Comparison of ENCODE assay signal across 9 mouse cellular contexts in genomic region chr7:140049115-140049689, GRCm38 (mm10). TPM values are rescaled to one million over a fixed set of nuclear protein-coding genes. Genes with fewer than 3 reads are reported as not detected.
DNase-seq lines count a peak whose midpoint lies in the region; ATAC-seq and TF ChIP-seq lines count a peak whose summit lies in the region.
"Had no signal": no experiment of that assay in that cellular context is flagged by ENCODE, and none has a peak within 500 bp of the region (broad histone marks: within the 10 kb centered on the region; RNA-seq: fewer than 3 reads in every experiment).

No protein-coding gene starts in this region.

- no peak overlapping the region for H3K9ac ChIP-seq in forebrain, embryonic 15.5 days (replicated peaks)
- no peak overlapping the region for H3K9ac ChIP-seq in intestine, postnatal 0 days (ENCODE audit: low read depth, low read length)
- 0 out of 2 replicates have a peak overlapping the region, but pooled peaks have one; percentile 12 for H3K9ac ChIP-seq in stomach, embryonic 16.5 days (ENCODE audit: low read length)

- no peaks in the 10 kb centered on the region for H3K9me3 ChIP-seq in forebrain, embryonic 15.5 days
- no peaks in the 10 kb centered on the region for H3K9me3 ChIP-seq in intestine, postnatal 0 days (ENCODE audit: control insufficient read depth)
- H3K9me3 ChIP-seq in stomach, embryonic 16.5 days (replicated peaks; ENCODE audit: control insufficient read depth, low read length): no peaks in the 10 kb centered on the region

- peak; percentile 27 for DNase-seq in gastrocnemius, adult 2 months
- DNase-seq in gastrocnemius, adult 18-20 months (ENCODE audit: low spot score): no peak
- DNase-seq in R1 (ENCODE audit: low read depth, low spot score): peak; percentile 84
- no peak for DNase-seq in spleen, postnatal 14 days (ENCODE audit: low spot score in 2 of 2)

- no peak overlapping the region for H3K27ac ChIP-seq in gastrocnemius, adult 2 months
- no peak overlapping the region for H3K27ac ChIP-seq in forebrain, embryonic 15.5 days (replicated peaks)
- H3K27ac ChIP-seq in intestine, postnatal 0 days (ENCODE audit: low read depth, low read length): no peak overlapping the region
- H3K27ac ChIP-seq in macrophage: no peak overlapping the region
- H3K27ac ChIP-seq in stomach, embryonic 16.5 days (ENCODE audit: low read length): no peak overlapping the region

- no peak for TF ChIP-seq CTCF in gastrocnemius, adult 2 months (IDR thresholded peaks at IDR 0.05)
- no peak for TF ChIP-seq CTCF in intestine, postnatal 0 days (IDR thresholded peaks at IDR 0.05; ENCODE audit: low read depth)

- H3K27me3 ChIP-seq in forebrain, embryonic 15.5 days: peaks cover 89% of the 10 kb centered on the region
- peaks cover 86% of the 10 kb centered on the region for H3K27me3 ChIP-seq in intestine, postnatal 0 days (replicated peaks; ENCODE audit: control insufficient read depth, insufficient read depth, low read length)
- H3K27me3 ChIP-seq in stomach, embryonic 16.5 days (ENCODE audit: control insufficient read depth, insufficient read depth, low read length): peaks cover 79% of the 10 kb centered on the region

- H3K4me2 ChIP-seq in forebrain, embryonic 15.5 days (replicated peaks): peak overlapping the region; percentile 69
- H3K4me2 ChIP-seq in intestine, postnatal 0 days (replicated peaks; ENCODE audit: low read depth): peak overlapping the region; percentile 85
- peak overlapping the region; percentile 71 for H3K4me2 ChIP-seq in stomach, embryonic 16.5 days (ENCODE audit: low read depth, low read length)

- peaks cover 25% of the 10 kb centered on the region for H3K4me1 ChIP-seq in forebrain, embryonic 15.5 days
- peaks cover 4% of the 10 kb centered on the region; the same call in 1 of the 2 replicates for H3K4me1 ChIP-seq in intestine, postnatal 0 days (replicated peaks; ENCODE audit: control insufficient read depth, insufficient read depth, low read length)
- peaks cover 18% of the 10 kb centered on the region for H3K4me1 ChIP-seq in stomach, embryonic 16.5 days (ENCODE audit: control insufficient read depth, insufficient read depth, low read length)

- no peaks in the 10 kb centered on the region for H3K79me2 ChIP-seq in macrophage (ENCODE audit: inconsistent target)

- peak; percentile 78 for ATAC-seq in forebrain, embryonic 15.5 days (replicated peaks)
- 0 out of 2 replicates have a peak, but pooled peaks have one; percentile 16 for ATAC-seq in intestine, postnatal 0 days
- ATAC-seq in stomach, embryonic 16.5 days (ENCODE audit: insufficient read depth, low FRiP score): peak; percentile 60; the same call in 1 of the 2 replicates

- H3K4me3 ChIP-seq in gastrocnemius, adult 2 months: peak overlapping the region; percentile 70
- peak overlapping the region; percentile 42 for H3K4me3 ChIP-seq in forebrain, embryonic 15.5 days
- peak overlapping the region; percentile 52 for H3K4me3 ChIP-seq in intestine, postnatal 0 days (ENCODE audit: low read depth, low read length)
- peak overlapping the region; percentile 31 for H3K4me3 ChIP-seq in macrophage (ENCODE audit: inconsistent target)
- H3K4me3 ChIP-seq in stomach, embryonic 16.5 days (replicated peaks; ENCODE audit: low read length): peak overlapping the region; percentile 45

- H3K36me3 ChIP-seq in forebrain, embryonic 15.5 days: no peaks in the 10 kb centered on the region
- H3K36me3 ChIP-seq in intestine, postnatal 0 days (ENCODE audit: control insufficient read depth, insufficient read depth): no peaks in the 10 kb centered on the region
- H3K36me3 ChIP-seq in macrophage (ENCODE audit: inconsistent target): no peaks in the 10 kb centered on the region
- H3K36me3 ChIP-seq in stomach, embryonic 16.5 days (ENCODE audit: control insufficient read depth, insufficient read depth, low read length): no peaks in the 10 kb centered on the region

- WGBS in forebrain, embryonic 15.5 days: under 1% methylated on average over 34 of the region's 34 CpGs
- under 1% methylated on average over 34 of the region's 34 CpGs for WGBS in intestine, postnatal 0 days
- WGBS in macrophage (ENCODE audit: missing documents): 3% methylated on average over 34 of the region's 34 CpGs
- WGBS in stomach, embryonic 16.5 days: under 1% methylated on average over 34 of the region's 34 CpGs

- intact Hi-C loops in gastrocnemius, adult 2 months (cut with DNase I): no loop called here

RNA-seq across cellular contexts. Expression of gene Msx3, which starts 0.3 kb away (rescaled TPM):
- total RNA-seq in gastrocnemius, adult 2 months (2021): not detected
- total RNA-seq in gastrocnemius, adult 18-20 months (2021): not detected
- 0.73 TPM in 2 replicates for polyA plus RNA-seq in forebrain, embryonic 15.5 days (2015; fragmentation: Nextera tagmentation; extraction: Ambion mirVana)
- polyA plus RNA-seq in intestine, postnatal 0 days (2015; fragmentation: Nextera tagmentation; extraction: Ambion mirVana): not detected in 2 replicates
- not detected for total RNA-seq in macrophage (2018; cell fraction: chromatin; rRNA removed)
- not detected for total RNA-seq in macrophage (2018; cell fraction: cytosol; rRNA removed)
- total RNA-seq in macrophage (2018; cell fraction: nucleus; rRNA removed): not detected
- polyA plus RNA-seq in macrophage (2018): not detected in 3 replicates
- polyA plus RNA-seq in stomach, embryonic 16.5 days (2015; fragmentation: Nextera tagmentation; extraction: Ambion mirVana): 0.05 TPM in 1 of 2 replicates, not detected in the other
- polyA plus RNA-seq: large intestine, adult 2 months had no signal

RNA-seq across cellular contexts. Expression of gene Tubgcp2, which starts 12.7 kb away (rescaled TPM):
- 10 to 100 TPM; 19.7 to 23.5 TPM for total RNA-seq in gastrocnemius, adult 2 months (2021)
- 10 to 100 TPM; 23.2 to 23.6 TPM for total RNA-seq in gastrocnemius, adult 18-20 months (2021)
- 69.0 and 69.2 TPM in 2 replicates for polyA plus RNA-seq in forebrain, embryonic 15.5 days (2015; fragmentation: Nextera tagmentation; extraction: Ambion mirVana)
- 12.3 and 13.0 TPM in 2 replicates for polyA plus RNA-seq in intestine, postnatal 0 days (2015; fragmentation: Nextera tagmentation; extraction: Ambion mirVana)
- total RNA-seq in macrophage (2018; cell fraction: chromatin; rRNA removed): 10 to 100 TPM; 11.1 to 38.0 (median 25.2) TPM
- 10 to 100 TPM; 12.3 to 18.7 (median 14.6) TPM for total RNA-seq in macrophage (2018; cell fraction: cytosol; rRNA removed)
- 10 to 100 TPM in 24 of 26 experiments, 1 to 10 TPM in 2; 9.0 to 45.0 (median 18.9) TPM for total RNA-seq in macrophage (2018; cell fraction: nucleus; rRNA removed)
- 12.5 to 29.2 TPM (median 21.1 TPM) in 3 replicates for polyA plus RNA-seq in macrophage (2018)
- polyA plus RNA-seq in stomach, embryonic 16.5 days (2015; fragmentation: Nextera tagmentation; extraction: Ambion mirVana): 40.5 and 42.3 TPM in 2 replicates

RNA-seq across cellular contexts. Expression of gene Zfp511, which starts 13.0 kb away (rescaled TPM):
- 1 to 10 TPM; 8.4 to 8.6 TPM for total RNA-seq in gastrocnemius, adult 2 months (2021)
- 1 to 10 TPM; 8.3 to 8.6 TPM for total RNA-seq in gastrocnemius, adult 18-20 months (2021)
- polyA plus RNA-seq in forebrain, embryonic 15.5 days (2015; fragmentation: Nextera tagmentation; extraction: Ambion mirVana): 55.8 and 56.6 TPM in 2 replicates
- polyA plus RNA-seq in intestine, postnatal 0 days (2015; fragmentation: Nextera tagmentation; extraction: Ambion mirVana): 16.0 and 17.6 TPM in 2 replicates
- total RNA-seq in macrophage (2018; cell fraction: chromatin; rRNA removed): 10 to 100 TPM; 12.0 to 45.5 (median 27.2) TPM
- 10 to 100 TPM in 25 of 26 experiments, 1 to 10 TPM in 1; 9.9 to 19.4 (median 14.2) TPM for total RNA-seq in macrophage (2018; cell fraction: cytosol; rRNA removed)
- 10 to 100 TPM in 25 of 26 experiments, 1 to 10 TPM in 1; 7.9 to 49.5 (median 21.9) TPM for total RNA-seq in macrophage (2018; cell fraction: nucleus; rRNA removed)
- polyA plus RNA-seq in macrophage (2018): 11.9 to 14.7 TPM (median 14.1 TPM) in 3 replicates
- polyA plus RNA-seq in stomach, embryonic 16.5 days (2015; fragmentation: Nextera tagmentation; extraction: Ambion mirVana): 34.1 and 35.0 TPM in 2 replicates

RNA-seq across cellular contexts. Expression of gene Caly, which starts 33.1 kb away (rescaled TPM):
- under 1 TPM in 1 of 2 experiments, not detected in 1; 0.20 TPM for total RNA-seq in gastrocnemius, adult 2 months (2021)
- total RNA-seq in gastrocnemius, adult 18-20 months (2021): under 1 TPM; 0.52 to 0.53 TPM
- polyA plus RNA-seq in forebrain, embryonic 15.5 days (2015; fragmentation: Nextera tagmentation; extraction: Ambion mirVana): 108 and 117 TPM in 2 replicates
- polyA plus RNA-seq in intestine, postnatal 0 days (2015; fragmentation: Nextera tagmentation; extraction: Ambion mirVana): 3.7 and 3.9 TPM in 2 replicates
- not detected for total RNA-seq in macrophage (2018; cell fraction: chromatin; rRNA removed)
- total RNA-seq in macrophage (2018; cell fraction: cytosol; rRNA removed): not detected
- total RNA-seq in macrophage (2018; cell fraction: nucleus; rRNA removed): not detected
- polyA plus RNA-seq in macrophage (2018): not detected in 3 replicates
- 3.7 and 5.6 TPM in 2 replicates for polyA plus RNA-seq in stomach, embryonic 16.5 days (2015; fragmentation: Nextera tagmentation; extraction: Ambion mirVana)

RNA-seq across cellular contexts. Expression of gene Prap1, which starts 44.0 kb away (rescaled TPM):
- total RNA-seq in gastrocnemius, adult 2 months (2021): not detected
- total RNA-seq in gastrocnemius, adult 18-20 months (2021): not detected
- polyA plus RNA-seq in forebrain, embryonic 15.5 days (2015; fragmentation: Nextera tagmentation; extraction: Ambion mirVana): not detected in 2 replicates
- 4,234 and 4,267 TPM in 2 replicates for polyA plus RNA-seq in intestine, postnatal 0 days (2015; fragmentation: Nextera tagmentation; extraction: Ambion mirVana)
- total RNA-seq in macrophage (2018; cell fraction: chromatin; rRNA removed): not detected
- not detected for total RNA-seq in macrophage (2018; cell fraction: cytosol; rRNA removed)
- not detected for total RNA-seq in macrophage (2018; cell fraction: nucleus; rRNA removed)
- not detected in 3 replicates for polyA plus RNA-seq in macrophage (2018)
- 139 and 141 TPM in 2 replicates for polyA plus RNA-seq in stomach, embryonic 16.5 days (2015; fragmentation: Nextera tagmentation; extraction: Ambion mirVana)

Comparison
In these comparisons a context has a peak if more than half of its experiments do, and no peak if none do; other contexts are left out.
1. DNase-seq: peak in gastrocnemius, adult 2 months (single experiment) and R1 (single experiment); none in gastrocnemius, adult 18-20 months (single experiment) and spleen, postnatal 14 days (0 of 2).
2. ATAC-seq: peak in every context shown above with its lines; median percentile 78 in forebrain, embryonic 15.5 days; 60 in stomach, embryonic 16.5 days; 16 in intestine, postnatal 0 days.
3. Peak in every context shown above with its lines, with median percentiles within 50 percentile points of each other: H3K4me3 ChIP-seq and H3K4me2 ChIP-seq.